8 mouse cellular contexts compared by ENCODE assay signal in genomic region chr9:82973321-82973892, GRCm38 (mm10). TPM values are rescaled to one million over a fixed set of nuclear protein-coding genes. Genes with fewer than 3 reads are reported as not detected.
DNase-seq lines count a peak whose midpoint lies in the region; ATAC-seq and TF ChIP-seq lines count a peak whose summit lies in the region.

No protein-coding gene starts in this region.

- intact Hi-C loops in left cerebral cortex, postnatal 14 days (cut with DNase I), result loop anchor here (5.0 to 10.0 kb wide), 2 partner anchors 399 to 621 kb away; no protein-coding TSS in a partner anchor

- peak overlapping the region; percentile 86 for H3K4me2 ChIP-seq in embryonic facial prominence, embryonic 12.5 days (replicated peaks)
- peak overlapping the region; percentile 57 for H3K4me2 ChIP-seq in hindbrain, postnatal 0 days (ENCODE audit: low read depth, low read length)

- H3K36me3 ChIP-seq in embryonic facial prominence, embryonic 12.5 days, result no peaks in the 10 kb centered on the region
- H3K36me3 ChIP-seq in hindbrain, postnatal 0 days (ENCODE audit: insufficient read depth, low read length), result no peaks in the 10 kb centered on the region
- peaks cover 20% of the 10 kb centered on the region for H3K36me3 ChIP-seq in midbrain, embryonic 10.5 days

- peak; percentile 60 for DNase-seq in adrenal gland, adult 2 months
- DNase-seq in adrenal gland, postnatal 36 days, result no peak
- DNase-seq in 416B (ENCODE audit: low read depth), result peak; percentile 51
- DNase-seq in hindbrain, postnatal 0 days (ENCODE audit: low spot score), result peak; percentile 18
- peak; percentile 17 for DNase-seq in midbrain, embryonic 10.5 days (ENCODE audit: low spot score)
- no peak for DNase-seq in ovary, postnatal 10 days (ENCODE audit: low spot score)
- no peak for DNase-seq in left cerebral cortex, postnatal 14 days (ENCODE audit: low spot score in 2 of 2)

- ATAC-seq in embryonic facial prominence, embryonic 12.5 days (ENCODE audit: insufficient number of reproducible peaks, insufficient read depth, low FRiP score, low TSS enrichment), result no peak
- ATAC-seq in hindbrain, postnatal 0 days, result no peak

- 25% methylated on average over 8 of the region's 8 CpGs for WGBS in embryonic facial prominence, embryonic 12.5 days
- WGBS in hindbrain, postnatal 0 days, result 17% methylated on average over 8 of the region's 8 CpGs
- 50% methylated on average over 8 of the region's 8 CpGs for WGBS in midbrain, embryonic 10.5 days

- no peak for TF ChIP-seq CTCF in hindbrain, postnatal 0 days (IDR thresholded peaks at IDR 0.05; ENCODE audit: low read depth)

- H3K27ac ChIP-seq in embryonic facial prominence, embryonic 12.5 days, result peak overlapping the region; percentile 100; the same call in 1 of the 2 replicates
- peak overlapping the region; percentile 100; the same call in 1 of the 2 replicates for H3K27ac ChIP-seq in hindbrain, postnatal 0 days
- H3K27ac ChIP-seq in midbrain, embryonic 10.5 days (replicated peaks), result peak overlapping the region; percentile 99

- no peaks in the 10 kb centered on the region for H3K9me3 ChIP-seq in embryonic facial prominence, embryonic 12.5 days
- no peaks in the 10 kb centered on the region for H3K9me3 ChIP-seq in hindbrain, postnatal 0 days (ENCODE audit: low read length)
- no peaks in the 10 kb centered on the region for H3K9me3 ChIP-seq in midbrain, embryonic 10.5 days (replicated peaks)

- H3K4me1 ChIP-seq in embryonic facial prominence, embryonic 12.5 days, result peaks cover 7% of the 10 kb centered on the region
- H3K4me1 ChIP-seq in hindbrain, postnatal 0 days (ENCODE audit: insufficient read depth, low read length), result no peaks in the 10 kb centered on the region
- H3K4me1 ChIP-seq in midbrain, embryonic 10.5 days, result peaks cover 42% of the 10 kb centered on the region

- H3K27me3 ChIP-seq in embryonic facial prominence, embryonic 12.5 days, result no peaks in the 10 kb centered on the region
- no peaks in the 10 kb centered on the region for H3K27me3 ChIP-seq in hindbrain, postnatal 0 days (ENCODE audit: insufficient read depth, low read length)
- no peaks in the 10 kb centered on the region for H3K27me3 ChIP-seq in midbrain, embryonic 10.5 days (ENCODE audit: low read depth, poor library complexity, severe bottlenecking)

- H3K4me3 ChIP-seq in embryonic facial prominence, embryonic 12.5 days, result peak overlapping the region; percentile 64
- H3K4me3 ChIP-seq in hindbrain, postnatal 0 days (ENCODE audit: low read length), result peak overlapping the region; percentile 96
- peak overlapping the region; percentile 92 for H3K4me3 ChIP-seq in midbrain, embryonic 10.5 days

- peak overlapping the region; percentile 97 for H3K9ac ChIP-seq in embryonic facial prominence, embryonic 12.5 days
- peak overlapping the region; percentile 92 for H3K9ac ChIP-seq in hindbrain, postnatal 0 days (replicated peaks; ENCODE audit: low read length)

RNA-seq across cellular contexts. Expression of gene Phip, which starts 1.9 kb away (rescaled TPM):
- 10 to 100 TPM; 59.1 to 80.7 TPM for total RNA-seq in adrenal gland, adult 2 months (2021)
- polyA plus RNA-seq in adrenal gland, adult 2 months (2012; rRNA removed), result 1.4 and 4.4 TPM in 2 replicates
- 100 to 1,000 TPM in 1 of 2 experiments, 10 to 100 TPM in 1; 79.6 to 108 TPM for total RNA-seq in adrenal gland, postnatal 36 days (2021)
- polyA plus RNA-seq in embryonic facial prominence, embryonic 12.5 days (2016; fragmentation: Nextera tagmentation; extraction: Ambion mirVana), result 132 and 136 TPM in 2 replicates
- 43.7 and 56.9 TPM in 2 replicates for total RNA-seq in hindbrain, postnatal 0 days (2014; rRNA removed)
- polyA plus RNA-seq in hindbrain, postnatal 0 days (2015; fragmentation: Nextera tagmentation; extraction: Ambion mirVana), result 49.7 and 51.0 TPM in 2 replicates
- polyA plus RNA-seq in midbrain, embryonic 10.5 days (2016; fragmentation: Nextera tagmentation; extraction: Ambion mirVana), result 116 and 122 TPM in 2 replicates
- total RNA-seq in left cerebral cortex, postnatal 14 days (2021), result 10 to 100 TPM; 62.1 to 71.9 TPM

Comparison
In these comparisons a context has a peak if more than half of its experiments do, and no peak if none do; other contexts are left out.
1. DNase-seq: peak in adrenal gland, adult 2 months (single experiment), 416B (single experiment), hindbrain, postnatal 0 days (single experiment) and midbrain, embryonic 10.5 days (single experiment); none in adrenal gland, postnatal 36 days (0 of 2), ovary, postnatal 10 days (single experiment) and left cerebral cortex, postnatal 14 days (0 of 2).
2. Peak in every context shown above with its lines, with median percentiles within 50 percentile points of each other: H3K27ac ChIP-seq and H3K4me3 ChIP-seq.